Mouse (Mus musculus) ES-CJ7 (cell line): ENCODE measurements at regions not wholly inside any gene's neighbourhood (a gene's known extent, or its start where the extent isn't known, plus 50 kb on each side); places are given as distances from the start of the nearest gene placed in this dataset.

Source experiments
- DNase-seq: peaks from one replicate; pipeline ENCODE4 v3.0.0; 2011; ENCODE audit warnings: low read depth, low spot score

DNA sequence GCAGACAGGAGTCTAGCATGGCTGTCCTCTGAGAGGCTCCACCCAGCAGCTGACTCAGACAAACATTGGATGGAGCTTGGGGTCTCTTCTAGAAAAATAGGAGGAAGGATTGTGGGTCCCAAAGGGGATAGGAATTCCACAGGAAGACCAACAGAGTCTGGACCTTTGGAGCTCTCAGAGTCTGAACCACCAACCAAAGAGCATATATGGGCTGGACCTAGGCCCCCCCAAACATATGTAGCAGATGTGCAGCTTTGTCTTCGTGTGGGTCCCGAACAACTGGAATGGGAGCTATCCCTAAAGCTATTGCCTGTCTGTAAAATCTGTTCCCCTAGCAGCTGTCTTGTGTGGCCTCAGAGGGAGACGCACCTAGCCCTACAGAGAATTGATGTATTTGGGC lies 50.1 kb upstream of the Cpm start:
- no peak for DNase-seq

GRCm38 (mm10) chr10:117578696-117579146 lies 50.6 kb upstream of the Cpm start:
- DNase-seq: no peak

DNA sequence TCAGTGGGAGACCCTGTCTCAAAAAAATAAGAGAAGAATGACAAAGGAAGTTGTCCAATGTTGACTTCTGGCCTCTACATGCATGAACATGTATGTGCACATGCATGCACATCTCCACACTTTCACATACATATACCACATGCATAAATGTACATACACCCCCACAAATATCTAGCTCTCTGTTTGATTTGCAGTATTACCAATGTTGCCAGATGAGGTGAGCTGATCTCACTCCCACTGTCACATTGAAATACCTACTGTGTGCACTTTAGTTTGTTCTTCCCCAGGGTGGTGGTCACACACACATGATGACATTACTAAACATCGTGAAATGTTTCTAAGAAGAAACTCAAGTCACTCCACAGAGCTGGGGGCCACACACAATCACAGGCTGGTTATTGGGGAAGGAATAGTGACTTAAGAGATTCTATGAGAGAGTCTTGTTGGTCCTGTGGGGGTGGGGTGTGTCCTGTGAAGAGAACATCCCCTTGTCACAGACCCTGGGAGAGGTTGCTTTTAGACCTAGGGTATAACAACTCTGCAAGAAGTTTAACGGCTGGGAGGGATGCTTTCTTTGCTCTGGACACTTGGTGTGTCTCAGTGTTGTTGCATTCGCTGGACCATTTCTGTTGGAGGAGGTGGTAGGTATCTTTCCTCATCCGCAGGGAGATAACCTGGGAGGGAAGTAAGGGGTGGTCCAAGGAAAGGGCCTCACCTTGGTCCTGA lies 51.2 kb upstream of the Cpm start:
- no peak for DNase-seq

DNA sequence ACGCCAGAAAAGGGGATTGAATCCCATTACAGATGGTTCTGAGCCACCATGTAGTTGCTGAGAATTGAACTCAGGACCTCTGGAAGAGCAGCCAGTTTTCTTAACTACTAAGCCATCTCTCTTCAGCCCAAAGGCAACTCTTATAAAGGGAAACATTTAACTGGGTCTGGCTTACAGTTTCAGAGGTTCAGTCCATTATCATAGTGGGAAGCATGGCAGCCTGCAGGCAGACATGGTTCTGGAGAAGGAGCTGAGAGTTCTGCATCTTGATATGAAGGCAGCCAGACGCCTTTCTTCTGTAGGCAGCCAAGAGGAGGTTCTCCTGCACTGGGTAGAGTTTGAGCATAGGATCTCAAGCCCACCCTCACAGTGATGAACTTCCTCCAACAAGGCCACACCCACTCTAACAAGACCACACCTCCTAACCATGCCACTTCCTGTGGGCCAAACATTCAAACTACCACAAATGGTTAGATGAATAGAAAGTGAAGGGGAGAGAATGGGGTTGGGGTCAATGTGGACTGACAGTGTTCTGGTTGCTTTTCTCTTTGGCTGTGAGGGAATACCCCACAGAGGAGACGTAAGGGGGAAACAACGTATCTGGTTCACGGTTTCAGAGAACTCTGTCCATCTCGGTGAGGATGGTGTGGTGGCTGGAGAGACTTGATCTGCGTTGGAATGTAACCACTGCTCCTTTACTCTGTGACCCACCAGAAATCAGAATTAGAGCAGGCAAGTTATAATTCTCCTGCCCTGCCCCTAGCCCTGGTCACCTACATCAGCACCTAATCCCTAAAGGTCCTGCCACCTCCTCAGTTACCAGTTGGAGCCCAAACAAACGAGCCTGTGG lies 52.2 kb upstream of the Cpm start:
- DNase-seq: no peak

DNA sequence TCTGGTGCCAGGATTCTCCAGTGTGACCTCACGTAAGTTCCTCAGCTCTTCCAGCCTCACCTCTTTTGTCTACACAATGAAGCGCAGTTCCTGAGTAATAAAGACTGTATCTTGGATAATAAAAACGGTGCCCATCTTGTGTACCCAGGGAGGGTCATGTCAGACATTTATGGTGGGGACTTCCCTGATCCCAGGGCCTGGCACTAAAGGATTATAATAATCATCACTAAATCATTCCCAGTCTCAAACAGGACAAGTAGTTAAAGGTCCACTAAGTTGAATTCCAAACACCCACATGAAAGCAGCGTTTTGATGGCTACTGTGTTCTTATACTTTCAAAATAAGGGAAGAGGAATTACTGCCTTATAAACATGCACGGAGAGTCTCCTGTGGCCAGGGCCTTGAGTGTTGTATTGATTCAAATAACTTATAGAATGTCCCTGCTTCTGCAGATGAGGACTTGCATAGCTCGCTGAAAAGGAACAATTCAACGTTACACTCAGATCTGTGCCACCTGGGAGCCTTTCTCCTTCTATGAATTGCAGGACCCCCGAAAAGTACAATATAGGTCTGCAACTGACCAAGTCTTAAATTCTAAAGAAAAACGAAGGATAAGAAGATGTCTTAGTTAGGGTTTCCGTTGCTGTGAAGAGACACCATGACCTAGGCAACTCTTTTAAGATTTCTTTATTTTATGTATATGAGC lies 53.0 kb upstream of the Cpm start:
- no peak for DNase-seq

DNA sequence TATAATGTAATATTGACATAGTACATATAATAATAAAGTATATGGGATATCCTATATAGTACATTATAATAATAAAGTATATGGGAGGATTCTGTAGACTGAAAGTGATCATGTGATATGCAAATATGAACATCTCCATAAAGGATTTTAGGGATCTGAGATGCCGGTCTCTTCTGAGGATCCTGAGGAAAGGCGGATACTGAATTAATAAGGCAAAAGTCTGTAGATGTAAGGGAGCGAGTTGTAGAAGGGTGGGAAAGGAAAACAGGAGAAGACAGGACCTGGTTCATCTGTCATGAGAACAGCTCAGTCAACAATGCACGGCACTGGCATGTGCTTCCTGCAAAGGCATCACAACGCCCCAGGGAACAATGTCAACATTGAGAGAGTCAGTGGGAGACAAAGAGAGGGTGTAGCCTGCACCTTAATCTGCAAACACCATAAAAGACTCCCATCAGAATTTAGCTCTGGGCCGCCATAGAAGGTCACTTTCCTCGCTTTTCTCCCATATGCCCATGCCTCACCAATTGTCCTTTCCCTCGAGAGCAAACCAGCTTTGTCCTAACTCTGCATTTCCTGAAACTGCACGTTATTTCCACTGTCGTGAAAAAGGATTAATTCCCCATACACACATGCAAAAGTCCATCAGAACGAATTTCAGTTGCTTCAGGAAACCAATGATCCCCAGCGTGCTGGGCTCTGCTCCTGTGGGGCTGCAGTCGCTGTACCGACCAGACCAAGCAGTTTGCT lies 53.7 kb upstream of the Cpm start:
- DNase-seq: peak; percentile 17

- no peak for DNase-seq
These were observed 54.4 kb upstream of the Cpm start for GRCm38 (mm10) chr10:117574915-117575314.

DNA sequence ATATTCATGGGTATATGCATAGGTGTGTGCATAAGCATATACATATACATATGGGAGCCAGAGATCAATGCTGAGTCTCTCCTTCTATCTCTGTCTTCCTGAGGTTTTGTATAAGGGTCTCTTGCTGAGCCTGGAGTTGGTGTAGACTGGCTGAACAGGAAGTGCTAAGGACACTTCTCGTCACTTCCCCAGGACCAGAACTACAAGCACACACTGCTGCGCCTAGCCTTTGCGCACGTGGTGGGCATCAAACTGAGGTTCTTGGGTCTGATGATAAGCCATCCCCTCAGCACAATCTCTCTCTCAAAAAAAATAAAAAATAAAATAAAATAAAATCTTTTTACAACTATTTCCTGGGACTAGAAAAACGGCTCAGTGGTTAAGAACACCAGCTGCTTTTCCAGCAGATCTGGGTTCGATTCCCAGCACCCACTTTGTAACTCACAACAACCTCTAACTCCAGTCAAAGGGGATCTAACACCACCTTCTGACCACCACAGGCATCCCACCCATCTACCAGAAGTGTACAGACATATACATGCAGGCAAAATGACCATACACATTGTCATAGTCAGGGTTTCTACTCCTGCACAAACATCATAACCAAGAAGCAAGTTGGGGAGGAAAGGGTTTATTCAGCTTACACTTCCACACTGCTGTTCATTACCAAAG lies 55.1 kb upstream of the Cpm start:
- no peak for DNase-seq

- no peak for DNase-seq
These were observed 55.8 kb upstream of the Cpm start for GRCm38 (mm10) chr10:117573596-117573850.

DNA sequence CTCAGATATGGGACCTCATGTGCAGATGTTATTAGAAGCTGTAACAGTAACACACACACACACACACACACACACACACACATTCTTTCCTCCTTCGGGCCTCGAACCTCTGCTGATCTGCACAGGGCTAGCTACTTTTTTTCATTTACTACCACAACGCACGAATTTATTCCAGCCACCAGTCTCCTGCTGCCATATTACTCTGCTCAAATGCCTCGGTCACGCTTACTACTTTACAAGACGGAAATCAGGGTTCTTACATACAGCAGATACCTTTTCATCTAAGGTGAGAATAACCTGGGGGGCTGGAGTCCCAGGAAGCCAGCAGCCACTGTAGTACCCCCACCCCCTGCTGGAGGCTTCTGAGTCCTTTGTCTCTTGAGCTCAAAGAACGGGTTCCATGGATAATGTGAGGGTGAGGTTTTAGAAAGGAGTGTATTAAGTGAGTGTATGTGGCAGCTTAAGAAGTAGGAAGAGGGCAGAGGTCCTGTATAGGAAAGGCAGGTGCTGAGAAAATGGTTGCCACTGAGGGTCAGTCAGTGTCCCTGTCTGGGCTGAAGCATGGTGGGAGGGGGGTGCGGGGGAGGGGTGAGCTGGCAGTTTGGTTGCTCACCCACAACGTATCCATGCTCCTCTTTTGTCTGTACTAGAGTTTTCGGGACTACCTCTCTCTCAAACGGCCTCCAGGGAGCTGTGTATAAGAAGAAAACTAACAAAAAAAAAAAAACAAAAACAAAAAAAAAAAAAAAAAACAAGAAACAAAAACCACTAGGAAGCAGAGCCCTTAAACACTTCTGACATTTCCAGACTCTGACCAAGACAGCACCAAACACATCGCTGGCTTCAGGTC lies 56.3 kb upstream of the Cpm start:
- no peak for DNase-seq

GRCm38 (mm10) chr10:117571891-117572573 lies 57.3 kb upstream of the Cpm start:
- DNase-seq: no peak

- DNase-seq: peak; percentile 25
These were observed 58.1 kb upstream of the Cpm start for GRCm38 (mm10) chr10:117570971-117571861.

DNA sequence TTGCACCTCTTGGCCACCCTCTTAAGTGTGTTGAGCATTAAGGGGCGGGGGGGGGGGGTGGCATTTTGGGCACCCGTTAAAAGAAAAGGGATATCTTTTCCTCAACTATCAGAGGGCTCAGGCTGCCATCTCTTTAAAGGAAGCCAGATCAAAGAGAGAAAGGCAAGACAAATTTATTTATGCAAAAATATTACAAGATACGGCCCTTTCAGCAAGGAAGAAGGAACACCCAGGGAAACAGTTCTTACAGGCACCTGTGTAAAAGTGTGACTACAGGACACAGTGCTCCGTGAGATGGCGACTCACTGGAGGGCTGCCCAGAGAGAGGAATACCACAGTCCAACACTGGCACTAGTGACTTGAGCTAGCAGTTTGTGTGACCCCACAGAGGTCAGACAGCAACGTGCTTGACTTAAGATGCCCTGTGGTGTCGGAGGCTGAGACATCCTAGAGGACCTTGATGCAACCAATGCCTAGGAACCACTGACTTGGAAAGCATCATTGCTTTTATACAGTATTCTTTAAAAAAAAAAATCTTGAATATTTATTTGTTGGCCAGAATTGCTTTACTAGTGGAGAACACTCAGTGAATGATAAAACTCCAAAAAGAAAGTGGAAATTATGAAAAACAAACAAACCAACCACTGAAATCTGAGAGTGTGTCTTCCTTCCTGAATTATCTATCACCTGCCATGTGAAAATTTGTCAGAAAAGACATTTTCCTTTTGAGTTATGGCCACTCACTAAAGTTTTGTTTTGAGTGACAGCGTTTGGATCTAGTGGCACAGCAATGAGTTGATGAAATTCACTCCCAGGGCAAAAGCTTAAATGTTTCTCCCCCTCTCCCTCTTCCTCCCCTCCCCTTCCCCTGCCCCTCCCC lies 59.0 kb upstream of the Cpm start:
- no peak for DNase-seq

GRCm38 (mm10) chr10:117569301-117570079 lies 59.8 kb upstream of the Cpm start:
- DNase-seq: no peak

DNA sequence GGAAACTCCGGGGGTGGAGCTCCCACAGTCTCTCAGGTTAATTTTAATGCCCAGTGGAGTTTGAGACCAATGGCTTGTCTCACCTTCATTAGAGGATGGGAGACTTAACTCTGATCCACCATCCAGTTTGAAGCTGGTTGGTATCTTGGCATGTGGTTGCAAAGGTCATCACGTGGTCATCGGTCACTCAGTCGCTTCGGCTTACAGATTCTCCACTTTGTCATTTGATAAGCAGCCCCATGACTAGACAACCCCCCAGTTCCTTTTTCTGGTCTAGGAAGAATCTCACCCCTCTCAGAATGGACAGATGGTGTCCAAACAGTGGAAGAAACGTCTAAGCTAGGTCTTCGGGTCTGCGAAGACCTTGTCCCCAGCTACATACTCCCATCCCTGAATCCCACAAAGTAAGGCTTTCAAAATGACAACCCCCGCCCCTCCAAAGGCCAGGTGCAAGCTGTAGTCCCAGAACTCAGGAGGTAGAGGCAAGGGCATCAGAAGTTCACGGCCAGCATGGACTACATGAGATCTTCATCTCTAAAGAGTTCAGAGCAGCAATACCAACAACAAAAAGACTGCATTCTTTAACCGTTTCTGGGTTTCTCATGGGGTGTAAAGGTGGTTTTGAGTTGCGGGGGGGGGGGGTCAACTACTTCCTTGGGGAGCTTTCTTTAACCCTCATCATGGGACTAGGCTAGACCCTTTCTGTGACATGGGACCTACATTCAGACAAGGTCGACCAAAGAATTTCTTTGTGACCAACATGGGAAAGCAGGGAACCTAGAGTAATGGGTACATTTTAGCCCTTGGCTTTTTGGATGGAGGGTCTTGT lies 60.6 kb upstream of the Cpm start:
- no peak for DNase-seq

GRCm38 (mm10) chr10:117568138-117568387 lies 61.2 kb upstream of the Cpm start:
- DNase-seq: no peak
